Mouse (Mus musculus) CH12.LX (cell line): ENCODE measurements around the gene Il1rap. TPM values are rescaled to one million over a fixed set of nuclear protein-coding genes. Genes with fewer than 3 reads are reported as not detected.

Experiments used
- DNase-seq: peaks from one replicate; pipeline ENCODE4 v3.0.0-alpha.2; 2013; ENCODE audit errors: extremely low read depth
- H3K27ac ChIP-seq: 2 replicates; pipeline ENCODE4 v1.5.1; 2012; ENCODE audit warnings: low read depth, mild to moderate bottlenecking, control low read depth, moderate library complexity; ENCODE audit not compliant: insufficient read depth
- H3K27me3 ChIP-seq: replicated peaks from 2 replicates; pipeline ENCODE3; 2012; ENCODE audit warnings: inconsistent platforms
- H3K36me3 ChIP-seq, 2 experiments: replicated peaks in 1 of 2; 2 replicates each; pipeline versions ENCODE3 to v1.6.1; 2012; ENCODE audit warnings: inconsistent platforms in 1 of 2, low read length in 1 of 2, mild to moderate bottlenecking in 1 of 2, mixed read lengths in 1 of 2, moderate library complexity in 1 of 2; ENCODE audit not compliant: control insufficient read depth in 1 of 2, insufficient read depth in 1 of 2
- H3K4me1 ChIP-seq, 2 experiments: 2 replicates each; pipeline ENCODE4 v1.6.1; 2012; ENCODE audit warnings: inconsistent platforms in 1 of 2, moderate library complexity in 1 of 2; ENCODE audit not compliant: insufficient read depth in 2 of 2, control insufficient read depth in 1 of 2
- H3K4me2 ChIP-seq: 2 replicates; pipeline ENCODE4 v1.6.1; 2012; ENCODE audit warnings: low read depth, mild to moderate bottlenecking, control low read depth; ENCODE audit not compliant: poor library complexity, insufficient read depth, severe bottlenecking
- H3K4me3 ChIP-seq, 3 experiments: fragments of 150-350 bp in 1 of 3; sonication (generic) in 1 of 3; replicated peaks in 1 of 3; 2 replicates each; pipeline versions ENCODE3 to v1.5.1; 2011 to 2012; ENCODE audit warnings: low read depth in 2 of 3, low read length in 2 of 3, mild to moderate bottlenecking in 2 of 3, moderate library complexity in 2 of 3, control low read depth in 1 of 3, improper control_type of control experiment in 1 of 3, inconsistent platforms in 1 of 3, mixed read lengths in 1 of 3; ENCODE audit not compliant: poor library complexity in 1 of 3
- H3K79me2 ChIP-seq: replicated peaks from 2 replicates; pipeline ENCODE4 v1.6.1; 2012; ENCODE audit warnings: mild to moderate bottlenecking, moderate library complexity; ENCODE audit not compliant: control insufficient read depth, poor library complexity, insufficient read depth, severe bottlenecking; ENCODE audit errors: extremely low read depth
- H3K9ac ChIP-seq: 2 replicates; pipeline ENCODE4 v1.6.1; 2012; ENCODE audit warnings: low read depth, mild to moderate bottlenecking, control low read depth, moderate library complexity; ENCODE audit not compliant: insufficient read depth
- H3K9me3 ChIP-seq: replicated peaks from 2 replicates; pipeline ENCODE3; 2012; ENCODE audit warnings: low read length, inconsistent platforms, mixed read lengths
- CHD1 ChIP-seq: IDR thresholded peaks from 2 replicates; pipeline ENCODE4 v1.6.1; 2012; ENCODE audit warnings: low read depth, low read length, improper control_type of control experiment, inconsistent platforms
- CTCF ChIP-seq, 2 experiments: IDR thresholded peaks in 1 of 2; conservative IDR thresholded peaks in 1 of 2; 2 replicates each; pipeline ENCODE4 v1.5.1; 2011 to 2012; ENCODE audit warnings: low read depth in 2 of 2, low read length in 2 of 2, improper control_type of control experiment in 1 of 2, inconsistent platforms in 1 of 2, mild to moderate bottlenecking in 1 of 2, moderate library complexity in 1 of 2
- E2F4 ChIP-seq: IDR thresholded peaks from 2 replicates; pipeline ENCODE4 v1.6.1; 2011; ENCODE audit warnings: low read depth, low read length, improper control_type of control experiment; ENCODE audit not compliant: insufficient replicate concordance
- ETS1 ChIP-seq: conservative IDR thresholded peaks from 2 replicates; pipeline ENCODE4 v1.6.1; 2012; ENCODE audit warnings: low read depth, mild to moderate bottlenecking, inconsistent platforms, low read length, improper control_type of control experiment, moderate library complexity
- HCFC1 ChIP-seq: IDR thresholded peaks from 2 replicates; pipeline ENCODE4 v1.6.1; 2012; ENCODE audit warnings: low read depth, mild to moderate bottlenecking, inconsistent platforms, low read length, improper control_type of control experiment
- JUN ChIP-seq: IDR thresholded peaks from 2 replicates; pipeline ENCODE4 v1.6.1; 2011; ENCODE audit warnings: low read depth, mild to moderate bottlenecking, low read length, improper control_type of control experiment, moderate library complexity; ENCODE audit not compliant: insufficient read depth
- JUND ChIP-seq: conservative IDR thresholded peaks from 2 replicates; pipeline ENCODE4 v1.6.1; 2011; ENCODE audit warnings: low read depth, low read length, improper control_type of control experiment
- MAFK ChIP-seq: IDR thresholded peaks from 2 replicates; pipeline ENCODE4 v1.6.1; 2011; ENCODE audit warnings: low read length, improper control_type of control experiment; ENCODE audit not compliant: insufficient replicate concordance
- MAZ ChIP-seq: IDR thresholded peaks from 2 replicates; pipeline ENCODE4 v1.6.1; 2012; ENCODE audit warnings: low read depth, mild to moderate bottlenecking, inconsistent platforms, low read length, improper control_type of control experiment, moderate library complexity
- MEF2A ChIP-seq: IDR thresholded peaks from 2 replicates; pipeline ENCODE4 v1.6.1; 2014; ENCODE audit warnings: low read depth, mild to moderate bottlenecking, inconsistent platforms, low read length, improper control_type of control experiment, borderline replicate concordance
- MXI1 ChIP-seq: IDR thresholded peaks from 2 replicates; pipeline ENCODE4 v1.6.1; 2011; ENCODE audit warnings: mild to moderate bottlenecking, low read depth, low read length, improper control_type of control experiment
- MYC ChIP-seq: IDR thresholded peaks from 2 replicates; pipeline ENCODE4 v1.6.1; 2011; ENCODE audit warnings: low read depth, mild to moderate bottlenecking, improper control_type of control experiment, low read length
- NELFE ChIP-seq: IDR thresholded peaks from 2 replicates; pipeline ENCODE4 v1.6.1; 2011; ENCODE audit warnings: low read depth, low read length, improper control_type of control experiment
- NRF1 ChIP-seq: IDR thresholded peaks from 2 replicates; pipeline ENCODE4 v1.6.1; 2014; ENCODE audit warnings: low read depth, mild to moderate bottlenecking, inconsistent platforms, low read length, improper control_type of control experiment, moderate library complexity
- POLR2AphosphoS2 ChIP-seq: IDR thresholded peaks from 2 replicates; pipeline ENCODE4 v1.6.1; 2011; ENCODE audit warnings: low read depth, low read length, improper control_type of control experiment
- RAD21 ChIP-seq: IDR thresholded peaks from 2 replicates; pipeline ENCODE4 v1.6.1; 2011; ENCODE audit warnings: low read depth, mild to moderate bottlenecking, low read length, improper control_type of control experiment, moderate library complexity
- RCOR1 ChIP-seq: conservative IDR thresholded peaks from 2 replicates; pipeline ENCODE4 v1.6.1; 2012; ENCODE audit warnings: low read depth, mild to moderate bottlenecking, inconsistent platforms, low read length, improper control_type of control experiment
- SIN3A ChIP-seq: IDR thresholded peaks from 2 replicates; pipeline ENCODE4 v1.6.1; 2012; ENCODE audit warnings: low read length, improper control_type of control experiment, inconsistent platforms
- SMC3 ChIP-seq: IDR thresholded peaks from 2 replicates; pipeline ENCODE4 v1.6.1; 2011; ENCODE audit warnings: low read depth, low read length, improper control_type of control experiment
- TBP ChIP-seq: conservative IDR thresholded peaks from 2 replicates; pipeline ENCODE4 v1.6.1; 2011; ENCODE audit warnings: low read depth, low read length, improper control_type of control experiment
- UBTF ChIP-seq: IDR thresholded peaks from 2 replicates; pipeline ENCODE4 v1.6.1; 2012; ENCODE audit warnings: low read depth, mild to moderate bottlenecking, inconsistent platforms, low read length, improper control_type of control experiment, moderate library complexity
- USF2 ChIP-seq: conservative IDR thresholded peaks from 2 replicates; pipeline ENCODE4 v1.6.1; 2011; ENCODE audit warnings: low read depth, low read length, improper control_type of control experiment
- ZKSCAN1 ChIP-seq: IDR thresholded peaks from 2 replicates; pipeline ENCODE4 v1.6.1; 2012; ENCODE audit warnings: low read depth, inconsistent platforms, low read length, improper control_type of control experiment, borderline replicate concordance
- ZNF384 ChIP-seq: IDR thresholded peaks from 2 replicates; pipeline ENCODE4 v1.6.1; 2012; ENCODE audit warnings: low read depth, low read length, improper control_type of control experiment, inconsistent platforms
- dilution Hi-C: fragments of 300-500 bp; cut with MboI; formaldehyde crosslinking; loops from 2 replicates; pipeline ENCODE4 v1.14.3; 2020; ENCODE audit warnings: low sequenced_read_pairs; ENCODE audit not compliant: extremely low pct_unique_long_range_greater_than_20kb, extremely low pct_ligation_motif_present
- in situ Hi-C: fragments of 300-500 bp; cut with MboI; formaldehyde crosslinking; loops from 3 replicates; pipeline ENCODE4 v1.14.3; 2019; ENCODE audit warnings: low sequenced_read_pairs, low pct_ligation_motif_present, low pct_unique_long_range_greater_than_20kb, mixed read lengths
- polyA plus RNA-seq: library from polyadenylated mRNA; unstranded; fragments of >175 nt; gene quantifications from 2 replicates; pipeline ENCODE4 v1.2.1, GENCODE M21; 2012; ENCODE audit warnings: low read depth; ENCODE audit not compliant: insufficient read length
- total RNA-seq, 2 experiments: library from RNA; depleted of rRNA; stranded (reverse); fragments of 300-350 nt in 1 of 2; fragments of >200 nt in 1 of 2; gene quantifications; 2 replicates each; pipeline ENCODE4 v1.2.3; 2012 to 2014

Gene Il1rap
- total and polyA plus RNA-seq, 3 experiments: 4.1 to 15.0 (median 9.4) TPM

- Histone ChIP-seq H3K27me3 (no peaks in the 10 kb centered on the region), H3K79me2 (no peaks in the 10 kb centered on the region), H3K4me3 (no peak overlapping the region), H3K27ac (no peak overlapping the region), H3K36me3 (no peaks in the 10 kb centered on the region), H3K4me1 (no peaks in the 10 kb centered on the region; a peak in 1 of 4 replicates), H3K4me2 (no peak overlapping the region), H3K9me3 (no peaks in the 10 kb centered on the region), H3K9ac (no peak overlapping the region)
- no peak for TF ChIP-seq MAFK
- no peak for TF ChIP-seq HCFC1
- TF ChIP-seq RCOR1: no peak
- TF ChIP-seq SMC3: no peak
- no peak for TF ChIP-seq POLR2AphosphoS2
- TF ChIP-seq TBP: no peak
- dilution Hi-C loops: no loop called here
- in situ Hi-C loops: loop anchor here (25.0 kb wide), 3 partner anchors 186 to 686 kb away; no protein-coding TSS in a partner anchor
- DNase-seq: no peak
Observed at GRCm38 (mm10) chr16:26775976-26776375, 194.5 kb downstream of the Il1rap start.

- Histone ChIP-seq H3K4me3 (no peak overlapping the region), H3K27ac (no peak overlapping the region), H3K4me1 (no peaks in the 10 kb centered on the region; a peak in 1 of 4 replicates), H3K9ac (no peak overlapping the region), H3K4me2 (no peak overlapping the region), H3K27me3 (no peaks in the 10 kb centered on the region), H3K9me3 (no peaks in the 10 kb centered on the region), H3K36me3 (no peaks in the 10 kb centered on the region), H3K79me2 (no peaks in the 10 kb centered on the region)
- DNase-seq: peak; percentile 41
- in situ Hi-C loops: loop anchor here (25.0 kb wide), 3 partner anchors 185 to 685 kb away; no protein-coding TSS in a partner anchor
- dilution Hi-C loops: no loop called here
- TF ChIP-seq CHD1 (no peak), MAZ (no peak), RAD21 (peak; percentile 57), E2F4 (no peak), MYC (0 out of 2 replicates have a peak, but pooled peaks have one; percentile 37), ZNF384 (no peak), SMC3 (peak; percentile 58), MXI1 (no peak), JUN (no peak), ETS1 (no peak), JUND (peak; percentile 39; the same call in 1 of the 2 replicates), HCFC1 (no peak), USF2 (no peak), ZKSCAN1 (no peak), NELFE (no peak), NRF1 (no peak), MEF2A (no peak), MAFK (no peak), CTCF (conservative IDR thresholded peaks at IDR 0.05 in 1 of 2, IDR thresholded peaks at IDR 0.05 in 1 of 2; ENCODE audit: low read depth in 2 of 2, low read length in 2 of 2) (peak in 1 of 2 experiments; percentile 57; a peak in 2 of 4 replicates), SIN3A (no peak), UBTF (no peak)
Observed at GRCm38 (mm10) chr16:26777132-26777531, 195.6 kb downstream of the Il1rap start.
